Mouse (Mus musculus) hindbrain, embryonic 14.5 days (tissue): Measurements from ENCODE around the gene Abcg1. TPM values are rescaled to one million over a fixed set of nuclear protein-coding genes. Genes with fewer than 3 reads are reported as not detected.

ENCODE experiments used
- polyA plus RNA-seq: library from polyadenylated mRNA; unstranded; fragments of >200 nt; fragmentation: Nextera tagmentation; extraction: Ambion mirVana; gene quantifications from 2 replicates; pipeline ENCODE4 v1.2.1, GENCODE M21; 2014

Gene Abcg1
- polyA plus RNA-seq, 1 experiment from 2014 or later = 21.1 TPM

Other genes starting within 250 kb of the Abcg1 start
- gene Glp1r, start 155.9 kb upstream of the Abcg1 start, polyA plus RNA-seq = 0.85 and 0.96 TPM in 2 replicates
- gene Umodl1, start 103.0 kb upstream of the Abcg1 start, polyA plus RNA-seq = 0.17 TPM in 1 of 2 replicates, not detected in the other
- 2.9 and 4.5 TPM in 2 replicates for gene Tff3, start 72.0 kb downstream of the Abcg1 start, polyA plus RNA-seq
- not detected in 2 replicates for gene Tff2, start 86.6 kb downstream of the Abcg1 start, polyA plus RNA-seq
- not detected in 2 replicates for gene Tff1, start 107.6 kb downstream of the Abcg1 start, polyA plus RNA-seq
- gene Tmprss3, start 141.3 kb downstream of the Abcg1 start, polyA plus RNA-seq = 0.11 TPM in 1 of 2 replicates, not detected in the other
- gene Ubash3a, start 150.2 kb downstream of the Abcg1 start, polyA plus RNA-seq = not detected in 2 replicates
- 3.5 and 5.0 TPM in 2 replicates for gene Rsph1, start 219.7 kb downstream of the Abcg1 start, polyA plus RNA-seq
- 10.4 and 11.6 TPM in 2 replicates for gene Slc37a1, start 229.1 kb downstream of the Abcg1 start, polyA plus RNA-seq